8 mouse cellular contexts compared by ENCODE assay signal in genomic region chr2:72389942-72390341, GRCm38 (mm10).
DNase-seq lines count a peak whose midpoint lies in the region; ATAC-seq and TF ChIP-seq lines count a peak whose summit lies in the region.

No protein-coding gene starts in this region.

- no peaks in the 10 kb centered on the region for H3K36me3 ChIP-seq in forebrain, embryonic 14.5 days (ENCODE audit: control insufficient read depth, insufficient read depth, low read length)

- no peaks in the 10 kb centered on the region for H3K9me3 ChIP-seq in forebrain, embryonic 14.5 days (replicated peaks; ENCODE audit: control insufficient read depth, low read length)

- H3K4me2 ChIP-seq in forebrain, embryonic 14.5 days (ENCODE audit: low read length) = no peak overlapping the region

- no peak overlapping the region for H3K9ac ChIP-seq in forebrain, embryonic 14.5 days (ENCODE audit: low read length)

- H3K27ac ChIP-seq in forebrain, embryonic 14.5 days (ENCODE audit: low read depth, low read length) = no peak overlapping the region

- no peaks in the 10 kb centered on the region for H3K27me3 ChIP-seq in Patski
- no peaks in the 10 kb centered on the region for H3K27me3 ChIP-seq in forebrain, embryonic 14.5 days (replicated peaks; ENCODE audit: control insufficient read depth, insufficient read depth, low read length)

- in situ Hi-C loops in Patski (cut with MboI; ENCODE audit: low pct_unique_long_range_greater_than_20kb) = loop anchor here (5.0 kb wide), 1 partner anchor 158 kb away; no protein-coding TSS in a partner anchor

- POLR2A ChIA-PET in Patski (lab: Charles Lee) = interaction anchor here (1.1 kb wide), 1 partner anchor 8 kb away, joined by 3 read pairs; no protein-coding TSS in a partner anchor

- no peak overlapping the region for H3K4me3 ChIP-seq in forebrain, embryonic 14.5 days (ENCODE audit: low read depth, low read length)

- CTCF ChIA-PET in Patski (lab: Charles Lee) = interaction anchor here (0.6 to 6.4 kb wide), 22 partner anchors 9 to 212 kb away, joined by 3 to 49 read pairs (median 4); no protein-coding TSS in a partner anchor

- 27% methylated on average over 9 of the region's 9 CpGs for WGBS in forebrain, embryonic 14.5 days

- peaks cover 7% of the 10 kb centered on the region; the same call in 1 of the 2 replicates for H3K4me1 ChIP-seq in forebrain, embryonic 14.5 days (ENCODE audit: control insufficient read depth, insufficient read depth, low read length)

- DNase-seq in Patski (ENCODE audit: low read depth, low spot score) = peak; percentile 51
- DNase-seq in c-Kit-positive CD71-negative TER-119-negative erythroid progenitor cells, embryonic 14.5 days (ENCODE audit: low read depth) = peak; percentile 66
- peak; percentile 81 for DNase-seq in forebrain, embryonic 14.5 days (ENCODE audit: low spot score)
- DNase-seq in heart, postnatal 10 days = peak; percentile 94 to 95
- DNase-seq in layer of hippocampus, postnatal 14 days (ENCODE audit: low spot score in 2 of 2) = peak; percentile 79 to 89
- peak; percentile 94 for DNase-seq in lung, postnatal 36 days
- DNase-seq in skeletal muscle tissue, adult 2 months (ENCODE audit: low read depth, low spot score) = peak; percentile 98

- TF ChIP-seq CTCF in Patski (IDR thresholded peaks at IDR 0.05) = peak; percentile 87

- ATAC-seq in Patski = peak; percentile 82
- 0 out of 2 replicates have a peak, but pooled peaks have one; percentile 49 for ATAC-seq in forebrain, embryonic 14.5 days
- ATAC-seq in inflammation-experienced regulatory T-cells, adult 6 months = no peak

- intact Hi-C loops in heart, postnatal 10 days (cut with DNase I) = loop anchor here (1.0 to 10.0 kb wide), 3 partner anchors 92 to 355 kb away; no protein-coding TSS in a partner anchor
